8 mouse cellular contexts compared by ENCODE assay signal in the genomic region with DNA sequence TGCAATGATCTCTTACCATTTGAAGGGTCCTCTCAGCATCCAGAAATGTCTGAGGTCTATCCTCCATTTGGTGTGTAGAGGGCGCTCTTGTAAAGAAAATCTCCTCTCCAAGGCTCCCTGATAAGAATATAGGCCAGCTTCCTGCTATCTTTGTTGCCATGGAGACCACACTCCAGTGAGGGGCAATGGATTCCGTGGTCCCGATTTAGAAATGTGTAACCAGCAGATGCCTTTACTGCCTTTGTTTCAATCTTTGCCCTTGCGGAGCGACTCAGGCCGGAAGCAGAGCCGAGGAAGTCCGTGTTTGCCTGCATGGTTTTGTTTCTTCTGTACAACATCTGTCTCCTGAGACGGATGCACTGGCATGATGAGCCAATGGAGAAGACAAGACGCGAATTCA.
DNase-seq lines count a peak whose midpoint lies in the region; ATAC-seq and TF ChIP-seq lines count a peak whose summit lies in the region.

No protein-coding gene starts in this region.

- TF ChIP-seq CTCF in heart, adult 2 months (IDR thresholded peaks at IDR 0.05), result peak; percentile 72

- under 1% methylated on average over 11 of the region's 11 CpGs for WGBS in heart, adult 2 months
- 8% methylated on average over 11 of the region's 11 CpGs for WGBS in limb, embryonic 10.5 days
- 2% methylated on average over 11 of the region's 11 CpGs for WGBS in midbrain, embryonic 15.5 days

- intact Hi-C loops in heart, adult 2 months (cut with DNase I), result loop anchor here (10.0 kb wide), 3 partner anchors 411 to 1831 kb away; a partner anchor contains a TSS

- peak overlapping the region; percentile 57 for H3K4me2 ChIP-seq in midbrain, embryonic 15.5 days

- ATAC-seq in common myeloid progenitor, adult 5-6 weeks (replicated peaks; ENCODE audit: low read depth, poor library complexity, severe bottlenecking), result peak; percentile 91
- peak; percentile 92 for ATAC-seq in midbrain, embryonic 15.5 days (replicated peaks)

- no peak overlapping the region for H3K27ac ChIP-seq in heart, adult 2 months
- H3K27ac ChIP-seq in limb, embryonic 10.5 days, result peak overlapping the region; percentile 72
- peak overlapping the region; percentile 92 for H3K27ac ChIP-seq in midbrain, embryonic 15.5 days

- peaks cover 3% of the 10 kb centered on the region; the same call in 1 of the 2 replicates for H3K27me3 ChIP-seq in heart, adult 2 months (ENCODE audit: control insufficient read depth, insufficient read depth, low read length)
- H3K27me3 ChIP-seq in limb, embryonic 10.5 days (ENCODE audit: low read depth, poor library complexity, severe bottlenecking), result no peaks in the 10 kb centered on the region
- no peaks in the 10 kb centered on the region for H3K27me3 ChIP-seq in midbrain, embryonic 15.5 days (replicated peaks)

- no peak for TF ChIP-seq POLR2A in heart, adult 2 months (IDR thresholded peaks at IDR 0.05; ENCODE audit: insufficient read depth, low read depth, low read length)

- peak; percentile 84 for DNase-seq in right cerebral cortex, adult 18-20 months
- no peak for DNase-seq in right cerebral cortex, postnatal 14 days
- peak; percentile 31 to 39 for DNase-seq in heart, adult 2 months
- peak; percentile 8 for DNase-seq in kidney, adult 11 months
- peak; percentile 66 for DNase-seq in limb, embryonic 10.5 days (ENCODE audit: low spot score)
- peak; percentile 13 for DNase-seq in thymus, postnatal 4 days

- peak overlapping the region; percentile 33; the same call in 1 of the 2 replicates for H3K4me3 ChIP-seq in heart, adult 2 months
- peak overlapping the region; percentile 41 for H3K4me3 ChIP-seq in limb, embryonic 10.5 days
- peak overlapping the region; percentile 33 for H3K4me3 ChIP-seq in midbrain, embryonic 15.5 days

- H3K9me3 ChIP-seq in limb, embryonic 10.5 days (replicated peaks), result no peaks in the 10 kb centered on the region
- no peaks in the 10 kb centered on the region for H3K9me3 ChIP-seq in midbrain, embryonic 15.5 days

- TF ChIP-seq EP300 in heart, adult 2 months (IDR thresholded peaks at IDR 0.05; ENCODE audit: insufficient read depth, low read depth, low read length), result no peak

- H3K79me2 ChIP-seq in heart, adult 2 months (replicated peaks; ENCODE audit: control insufficient read depth, insufficient read depth, low read length), result peaks cover 2% of the 10 kb centered on the region; the same call in 1 of the 2 replicates

- H3K9ac ChIP-seq in heart, adult 2 months (ENCODE audit: low read depth, low read length), result no peak overlapping the region
- peak overlapping the region; percentile 45 for H3K9ac ChIP-seq in midbrain, embryonic 15.5 days

- no peaks in the 10 kb centered on the region for H3K36me3 ChIP-seq in heart, adult 2 months (ENCODE audit: control insufficient read depth, insufficient read depth, low read length)
- no peaks in the 10 kb centered on the region for H3K36me3 ChIP-seq in limb, embryonic 10.5 days
- no peaks in the 10 kb centered on the region for H3K36me3 ChIP-seq in midbrain, embryonic 15.5 days (replicated peaks)

- H3K4me1 ChIP-seq in heart, adult 2 months (ENCODE audit: control insufficient read depth, insufficient read depth, low read length), result no peaks in the 10 kb centered on the region
- peaks cover 16% of the 10 kb centered on the region for H3K4me1 ChIP-seq in limb, embryonic 10.5 days
- peaks cover 20% of the 10 kb centered on the region for H3K4me1 ChIP-seq in midbrain, embryonic 15.5 days
